Mouse (Mus musculus) ES-E14 (cell line): ENCODE results near the gene Cep55. TPM values are rescaled to one million over a fixed set of nuclear protein-coding genes. Genes with fewer than 3 reads are reported as not detected.
A peak's percentile ranks its signal among the peaks of the same experiment; 100 is the strongest.

Source experiments
- DNase-seq: peaks from one replicate; pipeline ENCODE4 v3.0.0-alpha.2; 2013; ENCODE audit warnings: low read depth, low spot score
- H3K27ac ChIP-seq: 2 replicates; pipeline ENCODE4 v1.5.1; 2012; ENCODE audit warnings: low read depth, mild to moderate bottlenecking, low read length, moderate library complexity, mixed read lengths; ENCODE audit not compliant: poor library complexity, insufficient read depth, severe bottlenecking
- H3K36me3 ChIP-seq: 2 replicates; pipeline ENCODE4 v1.6.1; 2012; ENCODE audit warnings: mild to moderate bottlenecking, low read length, moderate library complexity, mixed read lengths; ENCODE audit not compliant: control insufficient read depth, poor library complexity, insufficient read depth, severe bottlenecking
- H3K4me1 ChIP-seq, 2 experiments: fragments of 150-350 bp in 1 of 2; sonication (generic) in 1 of 2; 2 replicates each; pipeline ENCODE4 v1.6.1; 2012; ENCODE audit warnings: low read length in 2 of 2, mild to moderate bottlenecking in 1 of 2, mixed read lengths in 1 of 2; ENCODE audit not compliant: control insufficient read depth in 2 of 2, insufficient read depth in 2 of 2, poor library complexity in 1 of 2
- H3K4me3 ChIP-seq, 2 experiments: fragments of 150-350 bp in 1 of 2; sonication (generic) in 1 of 2; 2 replicates each; pipeline ENCODE4 v1.5.1; 2012; ENCODE audit warnings: low read length in 2 of 2, low read depth in 1 of 2, mild to moderate bottlenecking in 1 of 2, mixed read lengths in 1 of 2; ENCODE audit not compliant: insufficient read depth in 1 of 2, poor library complexity in 1 of 2, severe bottlenecking in 1 of 2
- H3K9ac ChIP-seq: 2 replicates; pipeline ENCODE4 v1.6.1; 2012; ENCODE audit warnings: low read depth, mild to moderate bottlenecking, low read length, mixed read lengths; ENCODE audit not compliant: poor library complexity, insufficient read depth, severe bottlenecking
- H3K9me3 ChIP-seq: fragments of 150-350 bp; sonication (generic); 2 replicates; pipeline ENCODE4 v1.6.1; 2012; ENCODE audit warnings: low read depth, mild to moderate bottlenecking, low read length; ENCODE audit not compliant: control insufficient read depth, insufficient read depth
- CHD2 ChIP-seq: IDR thresholded peaks from 2 replicates; pipeline ENCODE4 v1.6.1; 2014; ENCODE audit warnings: mild to moderate bottlenecking, low read depth, low read length, inconsistent platforms
- HCFC1 ChIP-seq: IDR thresholded peaks from 2 replicates; pipeline ENCODE4 v1.6.1; 2012; ENCODE audit warnings: low read length, inconsistent platforms, borderline replicate concordance; ENCODE audit not compliant: insufficient read depth
- MAFK ChIP-seq: IDR thresholded peaks from 2 replicates; pipeline ENCODE4 v1.6.1; 2014; ENCODE audit warnings: mild to moderate bottlenecking, low read depth, low read length, inconsistent platforms; ENCODE audit not compliant: insufficient read depth
- ZC3H11A ChIP-seq: IDR thresholded peaks from 2 replicates; pipeline ENCODE4 v1.6.1; 2012; ENCODE audit warnings: low read depth, mild to moderate bottlenecking, inconsistent platforms, low read length, borderline replicate concordance
- ZNF384 ChIP-seq: IDR thresholded peaks from 2 replicates; pipeline ENCODE4 v1.6.1; 2012; ENCODE audit warnings: low read depth, low read length, inconsistent platforms
- in situ Hi-C, 2 experiments: fragments of 600-800 bp; cut with MboI; formaldehyde crosslinking; loops; one replicate each; pipeline ENCODE4 v1.15.1; 2025; ENCODE audit warnings: low sequenced_read_pairs in 2 of 2, inconsistent platforms in 1 of 2; ENCODE audit not compliant: unreplicated experiment in 2 of 2
- total RNA-seq: library from RNA; depleted of rRNA; stranded (reverse); fragments of 300-350 nt; gene quantifications from 2 replicates; pipeline ENCODE4 v1.2.3, GENCODE M21; 2012

Gene Cep55
- total RNA-seq, 1 experiment: 43.5 TPM

DNA sequence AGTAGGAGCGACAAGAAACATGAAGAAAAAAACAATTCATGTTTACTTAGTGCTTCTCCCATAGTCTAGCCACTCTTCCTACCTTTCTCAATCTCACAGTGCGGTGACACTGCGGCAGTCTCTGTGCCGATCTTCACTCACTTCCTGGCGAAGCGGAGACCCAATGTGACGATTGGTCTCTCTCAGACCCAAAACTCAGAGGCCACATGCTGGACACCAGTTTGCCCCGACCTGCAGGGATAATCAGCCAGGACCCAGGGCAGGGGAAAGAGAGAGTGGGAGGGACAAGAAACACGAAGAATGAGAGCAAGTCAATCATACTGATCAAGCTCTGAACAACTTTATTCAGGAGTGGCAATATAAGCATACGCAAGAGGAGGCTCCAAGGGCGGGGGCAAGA, 20.2 kb downstream of the Cep55 start:
- H3K9me3 ChIP-seq: no peaks in the 10 kb centered on the region
- H3K4me1 ChIP-seq: peaks cover 0 to 2% of the 10 kb centered on the region in 2 experiments; a peak in 2 of 4 replicates
- H3K27ac ChIP-seq: no peak overlapping the region
- DNase-seq: no peak
- no peak overlapping the region for H3K9ac ChIP-seq
- no peak overlapping the region for H3K4me3 ChIP-seq
- in situ Hi-C loops: no loop called here
- H3K36me3 ChIP-seq: peaks cover 34% of the 10 kb centered on the region
- no peak for TF ChIP-seq ZNF384
- TF ChIP-seq ZC3H11A: no peak
- no peak for TF ChIP-seq CHD2
- TF ChIP-seq MAFK: no peak
- TF ChIP-seq HCFC1: no peak

DNA sequence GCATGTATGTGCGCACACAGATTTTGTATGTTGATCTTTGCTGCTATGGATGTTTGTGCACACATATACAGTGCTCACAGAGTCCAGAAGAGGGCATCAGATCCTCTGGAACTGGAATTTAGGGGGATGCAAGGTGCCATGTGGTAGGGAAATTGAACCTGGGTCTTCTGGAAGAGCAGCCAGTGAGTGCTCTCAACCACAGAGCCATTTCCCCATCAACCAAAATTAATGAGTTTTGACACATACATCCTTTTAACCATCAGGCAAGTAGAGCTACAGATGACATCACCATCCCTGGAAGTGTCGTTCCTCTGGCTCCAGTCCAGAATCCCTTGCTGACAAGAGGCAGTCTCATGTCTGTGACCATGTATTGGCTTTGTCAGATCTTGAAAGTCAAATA, 21.4 kb downstream of the Cep55 start:
- TF ChIP-seq HCFC1: no peak
- 0 out of 2 replicates have a peak, but pooled peaks have one; percentile 5 for TF ChIP-seq ZC3H11A
- TF ChIP-seq MAFK: no peak
- Histone ChIP-seq H3K9ac (no peak overlapping the region), H3K9me3 (no peaks in the 10 kb centered on the region), H3K4me1 (peaks cover 0 to 3% of the 10 kb centered on the region in 2 experiments; a peak in 2 of 4 replicates), H3K4me3 (no peak overlapping the region), H3K27ac (no peak overlapping the region), H3K36me3 (peaks cover 23% of the 10 kb centered on the region)
- in situ Hi-C loops: no loop called here
- no peak for DNase-seq

- Histone ChIP-seq H3K36me3 (peaks cover 11% of the 10 kb centered on the region), H3K9me3 (no peaks in the 10 kb centered on the region), H3K4me3 (no peak overlapping the region), H3K27ac (no peak overlapping the region), H3K9ac (no peak overlapping the region), H3K4me1 (peaks cover 0 to 6% of the 10 kb centered on the region in 2 experiments; a peak in 2 of 4 replicates)
- no peak for TF ChIP-seq ZNF384
- TF ChIP-seq HCFC1: no peak
- no peak for TF ChIP-seq CHD2
- TF ChIP-seq ZC3H11A: no peak
- TF ChIP-seq MAFK: no peak
- DNase-seq: no peak
- in situ Hi-C loops: no loop called here
Measured at GRCm38 (mm10) chr19:38077851-38078540, 23.2 kb downstream of the Cep55 start.

DNA sequence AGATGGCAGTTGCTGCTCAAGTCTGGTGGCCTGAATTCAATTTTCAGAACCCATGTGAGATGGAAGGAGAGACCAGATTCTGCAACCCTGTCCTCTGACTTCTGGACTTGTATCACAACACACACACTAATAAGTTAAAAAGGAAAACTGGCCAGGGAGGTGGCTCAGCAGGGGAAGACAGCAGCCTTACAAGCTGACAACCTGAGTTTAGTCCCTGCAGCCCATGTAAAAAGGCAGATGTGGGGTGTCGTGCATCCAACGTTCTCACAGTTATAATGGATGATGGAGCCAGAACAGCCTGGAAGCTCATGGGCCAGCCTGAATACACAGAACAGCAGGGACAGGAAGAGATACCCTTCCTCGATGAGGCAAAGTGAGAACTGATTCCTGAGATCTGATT, 26.6 kb downstream of the Cep55 start:
- H3K27ac ChIP-seq: no peak overlapping the region
- no peak for DNase-seq
- TF ChIP-seq HCFC1 (no peak), CHD2 (no peak), ZC3H11A (no peak), ZNF384 (no peak), MAFK (no peak)
- H3K4me3 ChIP-seq: no peak overlapping the region
- H3K36me3 ChIP-seq: no peaks in the 10 kb centered on the region
- peaks cover 2 to 3% of the 10 kb centered on the region in 2 experiments; a peak in 2 of 4 replicates for H3K4me1 ChIP-seq
- in situ Hi-C loops: no loop called here
- no peak overlapping the region for H3K9ac ChIP-seq
- H3K9me3 ChIP-seq: no peaks in the 10 kb centered on the region
